ENCODE assay signal across 9 mouse cellular contexts in the genomic region with DNA sequence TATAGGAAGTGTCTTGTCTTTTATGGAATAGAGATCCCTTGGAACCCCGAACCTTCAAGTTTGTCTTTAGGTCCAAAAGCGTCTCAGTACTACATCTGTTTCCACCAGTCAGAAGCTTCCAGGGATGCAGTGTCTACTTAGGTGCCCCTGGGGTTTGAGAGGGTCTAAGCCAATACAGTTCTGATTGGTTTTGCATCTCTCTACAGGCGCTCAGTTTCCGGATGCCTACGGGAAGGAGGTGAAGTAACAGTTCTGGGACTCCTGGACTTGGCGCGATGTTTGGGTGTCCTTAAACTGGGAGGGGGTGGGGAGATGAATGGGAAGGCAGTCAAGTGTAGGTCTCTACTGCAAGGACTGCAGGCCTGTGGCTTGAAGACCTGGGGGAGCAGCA. TPM values are rescaled to one million over a fixed set of nuclear protein-coding genes. Genes with fewer than 3 reads are reported as not detected.
A peak's percentile ranks its signal among the peaks of the same experiment; 100 is the strongest.
DNase-seq lines count a peak whose midpoint lies in the region; ATAC-seq and TF ChIP-seq lines count a peak whose summit lies in the region.
"Had no signal": no experiment of that assay in that cellular context is flagged by ENCODE, and none has a peak within 500 bp of the region (broad histone marks: within the 10 kb centered on the region; RNA-seq: fewer than 3 reads in every experiment).

No protein-coding gene starts in this region.

- 2% methylated on average over 7 of the region's 7 CpGs for WGBS in heart, postnatal 0 days
- 2% methylated on average over 7 of the region's 7 CpGs for WGBS in hindbrain, embryonic 14.5 days

- no peaks in the 10 kb centered on the region for H3K9me3 ChIP-seq in heart, postnatal 0 days (replicated peaks; ENCODE audit: control insufficient read depth, low read length)
- no peaks in the 10 kb centered on the region for H3K9me3 ChIP-seq in hindbrain, embryonic 14.5 days (ENCODE audit: control insufficient read depth, low read length)

- no peak; the same call in 1 of the 2 replicates for TF ChIP-seq EP300 in heart, postnatal 0 days (IDR thresholded peaks at IDR 0.05; ENCODE audit: low read depth)

- H3K9ac ChIP-seq in heart, postnatal 0 days (replicated peaks; ENCODE audit: low read depth, low read length): peak overlapping the region; percentile 70
- peak overlapping the region; percentile 62 for H3K9ac ChIP-seq in hindbrain, embryonic 14.5 days

- peaks cover 33% of the 10 kb centered on the region for H3K27me3 ChIP-seq in heart, postnatal 0 days (ENCODE audit: control insufficient read depth, insufficient read depth, low read length)
- no peaks in the 10 kb centered on the region for H3K27me3 ChIP-seq in hindbrain, embryonic 14.5 days (ENCODE audit: control insufficient read depth, insufficient read depth, low read length)

- peak overlapping the region; percentile 64 for H3K4me3 ChIP-seq in heart, postnatal 0 days (ENCODE audit: low read depth, low read length)
- peak overlapping the region; percentile 95 for H3K4me3 ChIP-seq in hindbrain, embryonic 14.5 days (replicated peaks; ENCODE audit: low read length)

- peak overlapping the region; percentile 83 for H3K4me2 ChIP-seq in heart, postnatal 0 days (ENCODE audit: low read depth, low read length)
- peak overlapping the region; percentile 99 for H3K4me2 ChIP-seq in hindbrain, embryonic 14.5 days (replicated peaks)

- ATAC-seq in heart, postnatal 0 days (ENCODE audit: insufficient read depth, low read depth): no peak
- peak; percentile 16 for ATAC-seq in activated CD4-positive, CD25-positive, alpha-beta regulatory T cell, adult 4 months
- ATAC-seq in hindbrain, embryonic 14.5 days (ENCODE audit: low FRiP score): no peak

- H3K4me1 ChIP-seq in heart, postnatal 0 days (ENCODE audit: control insufficient read depth, insufficient read depth): peaks cover 11% of the 10 kb centered on the region; the same call in 1 of the 2 replicates
- H3K4me1 ChIP-seq in hindbrain, embryonic 14.5 days (replicated peaks; ENCODE audit: control insufficient read depth, insufficient read depth, low read length): peaks cover 33% of the 10 kb centered on the region

- peak overlapping the region; percentile 82 for H3K27ac ChIP-seq in heart, postnatal 0 days (ENCODE audit: low read depth)
- H3K27ac ChIP-seq in hindbrain, embryonic 14.5 days: peak overlapping the region; percentile 80

- DNase-seq in heart, postnatal 0 days (ENCODE audit: low spot score): no peak
- no peak for DNase-seq in heart, adult 11 months
- DNase-seq in hindbrain, embryonic 14.5 days (ENCODE audit: low spot score): no peak
- DNase-seq in lung, postnatal 36 days: peak; percentile 26
- DNase-seq in natural killer cell, adult 2 months (ENCODE audit: low spot score in 2 of 2): no peak
- DNase-seq in frontal cortex, postnatal 36 days (ENCODE audit: low spot score in 2 of 2): no peak
- no peak for DNase-seq in urinary bladder, postnatal 10 days (ENCODE audit: low spot score)

- TF ChIP-seq CTCF in heart, postnatal 0 days (IDR thresholded peaks at IDR 0.05; ENCODE audit: low read depth): no peak

- H3K36me3 ChIP-seq in heart, postnatal 0 days (replicated peaks; ENCODE audit: control insufficient read depth, insufficient read depth, low read length): no peaks in the 10 kb centered on the region
- peaks cover 3% of the 10 kb centered on the region for H3K36me3 ChIP-seq in hindbrain, embryonic 14.5 days (replicated peaks; ENCODE audit: control insufficient read depth, insufficient read depth)

RNA-seq across cellular contexts. Expression of a gene that starts 0.4 kb away (rescaled TPM):
- 78.5 and 169 TPM in 2 replicates for total RNA-seq in heart, postnatal 0 days (2014; rRNA removed; ENCODE audit: low replicate concordance)
- polyA plus RNA-seq in heart, postnatal 0 days (2015; fragmentation: Nextera tagmentation; extraction: Ambion mirVana): 411 and 424 TPM in 2 replicates
- polyA plus RNA-seq in activated CD4-positive, CD25-positive, alpha-beta regulatory T cell, adult 4 months (2017; shearing (Covaris generic)): 100 to 1,000 TPM; 127 to 138 TPM
- polyA plus RNA-seq in hindbrain, embryonic 14.5 days (2014; fragmentation: Nextera tagmentation; extraction: Ambion mirVana): 321 and 409 TPM in 2 replicates

RNA-seq across cellular contexts. Expression of a gene that starts 1.1 kb away (rescaled TPM):
- total RNA-seq in heart, postnatal 0 days (2014; rRNA removed; ENCODE audit: low replicate concordance): 4.5 and 10.1 TPM in 2 replicates
- 0.89 TPM in 2 replicates for polyA plus RNA-seq in heart, postnatal 0 days (2015; fragmentation: Nextera tagmentation; extraction: Ambion mirVana)
- polyA plus RNA-seq in activated CD4-positive, CD25-positive, alpha-beta regulatory T cell, adult 4 months (2017; shearing (Covaris generic)): under 1 TPM; 0.59 to 0.66 TPM
- polyA plus RNA-seq in hindbrain, embryonic 14.5 days (2014; fragmentation: Nextera tagmentation; extraction: Ambion mirVana): 22.3 and 24.7 TPM in 2 replicates

RNA-seq across cellular contexts. Expression of a gene that starts 7.5 kb away (rescaled TPM):
- total RNA-seq in heart, postnatal 0 days (2014; rRNA removed; ENCODE audit: low replicate concordance): 50.9 and 64.0 TPM in 2 replicates
- 60.5 and 62.3 TPM in 2 replicates for polyA plus RNA-seq in heart, postnatal 0 days (2015; fragmentation: Nextera tagmentation; extraction: Ambion mirVana)
- polyA plus RNA-seq in activated CD4-positive, CD25-positive, alpha-beta regulatory T cell, adult 4 months (2017; shearing (Covaris generic)): 10 to 100 TPM; 15.4 to 17.5 TPM
- polyA plus RNA-seq in hindbrain, embryonic 14.5 days (2014; fragmentation: Nextera tagmentation; extraction: Ambion mirVana): 39.3 and 39.8 TPM in 2 replicates

RNA-seq across cellular contexts. Expression of a gene that starts 16.7 kb away (rescaled TPM):
- not detected in 2 replicates for total RNA-seq in heart, postnatal 0 days (2014; rRNA removed; ENCODE audit: low replicate concordance)
- not detected in 2 replicates for polyA plus RNA-seq in heart, postnatal 0 days (2015; fragmentation: Nextera tagmentation; extraction: Ambion mirVana)
- not detected for polyA plus RNA-seq in activated CD4-positive, CD25-positive, alpha-beta regulatory T cell, adult 4 months (2017; shearing (Covaris generic))
- polyA plus RNA-seq in hindbrain, embryonic 14.5 days (2014; fragmentation: Nextera tagmentation; extraction: Ambion mirVana): 0.40 and 0.44 TPM in 2 replicates
- total RNA-seq: adrenal gland, postnatal 36 days had no signal

RNA-seq across cellular contexts. Expression of a gene that starts 19.8 kb away (rescaled TPM):
- total RNA-seq in heart, postnatal 0 days (2014; rRNA removed; ENCODE audit: low replicate concordance): 0.50 TPM in 1 of 2 replicates, not detected in the other
- not detected in 2 replicates for polyA plus RNA-seq in heart, postnatal 0 days (2015; fragmentation: Nextera tagmentation; extraction: Ambion mirVana)
- polyA plus RNA-seq in activated CD4-positive, CD25-positive, alpha-beta regulatory T cell, adult 4 months (2017; shearing (Covaris generic)): not detected
- polyA plus RNA-seq in hindbrain, embryonic 14.5 days (2014; fragmentation: Nextera tagmentation; extraction: Ambion mirVana): not detected in 2 replicates
- total RNA-seq: adrenal gland, postnatal 36 days had no signal

Comparison
In these comparisons a context has a peak if more than half of its experiments do, and no peak if none do; other contexts are left out.
1. RNA of a gene that starts 1.1 kb away (polyA plus RNA-seq): 22.3 to 24.7 TPM in hindbrain, embryonic 14.5 days; 0.89 TPM in heart, postnatal 0 days and 0.59 to 0.66 TPM in activated CD4-positive, CD25-positive, alpha-beta regulatory T cell, adult 4 months; every median in the first group is over 10 times any median in the second.